Mouse (Mus musculus): ENCODE measurements around the gene Nop53. TPM values are rescaled to one million over a fixed set of nuclear protein-coding genes. Genes with fewer than 3 reads are reported as not detected.
A peak's percentile ranks its signal among the peaks of the same experiment; 100 is the strongest.

Gene Nop53
- polyA plus RNA-seq, 1 experiment from 2014 or later, result 139 TPM

- peak overlapping the region; percentile 67 for H3K27ac ChIP-seq (replicated peaks)
- 21% methylated on average over 4 of the region's 4 CpGs for WGBS
- peak; percentile 90 for TF ChIP-seq CTCF (IDR thresholded peaks at IDR 0.05; ENCODE audit: low read depth)
- TF ChIP-seq EP300 (optimal IDR thresholded peaks at IDR 0.05), result no peak
- H3K4me1 ChIP-seq (replicated peaks; ENCODE audit: control insufficient read depth, insufficient read depth), result no peaks in the 10 kb centered on the region
- no peak overlapping the region for H3K4me2 ChIP-seq (replicated peaks; ENCODE audit: low read depth)
- H3K9me3 ChIP-seq (ENCODE audit: control insufficient read depth, low read length), result no peaks in the 10 kb centered on the region
- H3K36me3 ChIP-seq (ENCODE audit: control insufficient read depth, insufficient read depth, low read length), result peaks cover 6% of the 10 kb centered on the region
- no peak overlapping the region for H3K9ac ChIP-seq (ENCODE audit: low read length)
- ATAC-seq (ENCODE audit: low FRiP score, low TSS enrichment) (no peak), DNase-seq (ENCODE audit: low spot score) (no peak)
- no peak overlapping the region for H3K4me3 ChIP-seq (ENCODE audit: low read depth, low read length)
- H3K27me3 ChIP-seq (ENCODE audit: control insufficient read depth, insufficient read depth, low read length), result no peaks in the 10 kb centered on the region
These were observed 37.0 kb upstream of the Nop53 start for GRCm38 (mm10) chr7:15982729-15983407.

- 62% methylated on average over 4 of the region's 4 CpGs for WGBS
- no peak for DNase-seq (ENCODE audit: low spot score)
- Histone ChIP-seq H3K27ac (replicated peaks) (no peak overlapping the region), H3K27me3 (ENCODE audit: control insufficient read depth, insufficient read depth, low read length) (no peaks in the 10 kb centered on the region), H3K4me2 (replicated peaks; ENCODE audit: low read depth) (no peak overlapping the region), H3K36me3 (ENCODE audit: control insufficient read depth, insufficient read depth, low read length) (peaks cover 4% of the 10 kb centered on the region), H3K4me1 (replicated peaks; ENCODE audit: control insufficient read depth, insufficient read depth) (no peaks in the 10 kb centered on the region), H3K9ac (ENCODE audit: low read length) (no peak overlapping the region), H3K4me3 (ENCODE audit: low read depth, low read length) (no peak overlapping the region), H3K9me3 (ENCODE audit: control insufficient read depth, low read length) (no peaks in the 10 kb centered on the region)
- ATAC-seq (ENCODE audit: low FRiP score, low TSS enrichment), result no peak
- TF ChIP-seq EP300 (optimal IDR thresholded peaks at IDR 0.05) (no peak), CTCF (IDR thresholded peaks at IDR 0.05; ENCODE audit: low read depth) (no peak)
These were observed 35.7 kb upstream of the Nop53 start for GRCm38 (mm10) chr7:15981538-15981937.

DNA sequence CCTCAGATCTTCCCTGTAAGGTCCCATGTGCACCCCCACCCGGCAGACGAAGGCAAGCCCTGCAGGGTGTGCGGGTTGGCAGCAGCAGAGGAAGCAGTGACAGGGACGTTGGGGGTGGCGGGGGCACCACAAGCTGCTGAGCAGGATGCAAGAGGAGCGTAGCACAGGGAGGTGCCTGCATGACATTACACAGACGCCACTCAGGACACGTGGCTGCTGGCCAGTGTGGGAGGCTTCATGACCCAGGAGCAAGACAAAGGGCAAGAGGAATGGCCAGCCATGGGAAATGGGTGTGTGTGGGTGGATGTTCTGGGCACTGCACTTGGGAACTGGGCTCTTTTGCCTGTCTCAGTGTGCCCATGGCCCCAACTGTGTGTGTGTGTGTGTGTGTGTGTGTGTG lies 34.4 kb upstream of the Nop53 start:
- H3K4me3 ChIP-seq (ENCODE audit: low read depth, low read length), result no peak overlapping the region
- ATAC-seq (ENCODE audit: low FRiP score, low TSS enrichment), result 0 out of 2 replicates have a peak, but pooled peaks have one; percentile 26
- no peaks in the 10 kb centered on the region for H3K27me3 ChIP-seq (ENCODE audit: control insufficient read depth, insufficient read depth, low read length)
- H3K4me1 ChIP-seq (replicated peaks; ENCODE audit: control insufficient read depth, insufficient read depth), result no peaks in the 10 kb centered on the region
- H3K9me3 ChIP-seq (ENCODE audit: control insufficient read depth, low read length), result no peaks in the 10 kb centered on the region
- H3K36me3 ChIP-seq (ENCODE audit: control insufficient read depth, insufficient read depth, low read length), result peaks cover 4% of the 10 kb centered on the region
- DNase-seq (ENCODE audit: low spot score), result no peak
- 68% methylated on average over 8 of the region's 8 CpGs for WGBS
- H3K27ac ChIP-seq (replicated peaks), result no peak overlapping the region
- TF ChIP-seq EP300 (optimal IDR thresholded peaks at IDR 0.05) (no peak), CTCF (IDR thresholded peaks at IDR 0.05; ENCODE audit: low read depth) (no peak)
- H3K9ac ChIP-seq (ENCODE audit: low read length), result no peak overlapping the region
- no peak overlapping the region for H3K4me2 ChIP-seq (replicated peaks; ENCODE audit: low read depth)

- H3K9ac ChIP-seq (ENCODE audit: low read length), result no peak overlapping the region
- H3K27me3 ChIP-seq (ENCODE audit: control insufficient read depth, insufficient read depth, low read length), result no peaks in the 10 kb centered on the region
- no peak overlapping the region for H3K27ac ChIP-seq (replicated peaks)
- DNase-seq (ENCODE audit: low spot score) (no peak), ATAC-seq (ENCODE audit: low FRiP score, low TSS enrichment) (no peak; the same call in 1 of the 2 replicates)
- no peak overlapping the region for H3K4me3 ChIP-seq (ENCODE audit: low read depth, low read length)
- peak; percentile 89 for TF ChIP-seq CTCF (IDR thresholded peaks at IDR 0.05; ENCODE audit: low read depth)
- no peak for TF ChIP-seq EP300 (optimal IDR thresholded peaks at IDR 0.05)
- H3K36me3 ChIP-seq (ENCODE audit: control insufficient read depth, insufficient read depth, low read length), result peaks cover 21% of the 10 kb centered on the region
- H3K4me1 ChIP-seq (replicated peaks; ENCODE audit: control insufficient read depth, insufficient read depth), result no peaks in the 10 kb centered on the region
- H3K4me2 ChIP-seq (replicated peaks; ENCODE audit: low read depth), result no peak overlapping the region
- 73% methylated on average over 4 of the region's 4 CpGs for WGBS
- H3K9me3 ChIP-seq (ENCODE audit: control insufficient read depth, low read length), result no peaks in the 10 kb centered on the region
These were observed 30.0 kb upstream of the Nop53 start for GRCm38 (mm10) chr7:15975904-15976303.

- no peaks in the 10 kb centered on the region for H3K4me1 ChIP-seq (replicated peaks; ENCODE audit: control insufficient read depth, insufficient read depth)
- TF ChIP-seq CTCF (IDR thresholded peaks at IDR 0.05; ENCODE audit: low read depth) (no peak), EP300 (optimal IDR thresholded peaks at IDR 0.05) (no peak)
- ATAC-seq (ENCODE audit: low FRiP score, low TSS enrichment), result no peak
- H3K9ac ChIP-seq (ENCODE audit: low read length), result no peak overlapping the region
- no peaks in the 10 kb centered on the region for H3K9me3 ChIP-seq (ENCODE audit: control insufficient read depth, low read length)
- H3K4me2 ChIP-seq (replicated peaks; ENCODE audit: low read depth), result no peak overlapping the region
- H3K27me3 ChIP-seq (ENCODE audit: control insufficient read depth, insufficient read depth, low read length), result no peaks in the 10 kb centered on the region
- WGBS, result 85% methylated on average over 10 of the region's 10 CpGs
- DNase-seq (ENCODE audit: low spot score), result no peak
- H3K4me3 ChIP-seq (ENCODE audit: low read depth, low read length), result no peak overlapping the region
- peaks cover 21% of the 10 kb centered on the region for H3K36me3 ChIP-seq (ENCODE audit: control insufficient read depth, insufficient read depth, low read length)
- H3K27ac ChIP-seq (replicated peaks), result no peak overlapping the region
These were observed 29.6 kb upstream of the Nop53 start for GRCm38 (mm10) chr7:15975451-15975850.

DNA sequence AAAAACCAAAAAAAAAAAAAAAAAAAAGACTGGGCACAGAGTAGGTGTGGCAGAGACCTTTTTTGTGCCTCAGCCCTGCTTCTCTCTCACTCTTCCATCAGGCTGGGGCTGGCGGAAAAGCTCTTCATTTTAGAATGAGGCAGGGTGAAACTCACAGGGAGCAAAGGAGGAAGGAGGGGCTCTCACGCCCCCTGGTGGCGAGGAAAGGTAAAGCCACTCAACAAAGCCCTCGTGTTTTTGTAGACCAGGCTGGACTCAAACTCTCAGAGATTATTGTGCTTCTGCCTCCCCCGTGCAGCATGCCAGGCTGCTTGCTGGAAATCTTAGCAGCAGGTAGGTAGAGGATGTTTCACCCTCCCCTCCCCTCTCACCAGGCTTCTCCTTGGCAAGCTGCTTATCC lies 28.8 kb upstream of the Nop53 start:
- H3K27me3 ChIP-seq (ENCODE audit: control insufficient read depth, insufficient read depth, low read length), result no peaks in the 10 kb centered on the region
- no peak overlapping the region for H3K4me3 ChIP-seq (ENCODE audit: low read depth, low read length)
- no peaks in the 10 kb centered on the region for H3K4me1 ChIP-seq (replicated peaks; ENCODE audit: control insufficient read depth, insufficient read depth)
- ATAC-seq (ENCODE audit: low FRiP score, low TSS enrichment) (no peak), DNase-seq (ENCODE audit: low spot score) (peak; percentile 63)
- peaks cover 21% of the 10 kb centered on the region for H3K36me3 ChIP-seq (ENCODE audit: control insufficient read depth, insufficient read depth, low read length)
- H3K9me3 ChIP-seq (ENCODE audit: control insufficient read depth, low read length), result no peaks in the 10 kb centered on the region
- H3K27ac ChIP-seq (replicated peaks), result no peak overlapping the region
- H3K9ac ChIP-seq (ENCODE audit: low read length), result no peak overlapping the region
- WGBS, result 35% methylated on average over 5 of the region's 5 CpGs
- TF ChIP-seq EP300 (optimal IDR thresholded peaks at IDR 0.05) (no peak), CTCF (IDR thresholded peaks at IDR 0.05; ENCODE audit: low read depth) (peak; percentile 85)
- H3K4me2 ChIP-seq (replicated peaks; ENCODE audit: low read depth), result no peak overlapping the region
